ENCODE assay signal across 11 mouse cellular contexts in the genomic region with DNA sequence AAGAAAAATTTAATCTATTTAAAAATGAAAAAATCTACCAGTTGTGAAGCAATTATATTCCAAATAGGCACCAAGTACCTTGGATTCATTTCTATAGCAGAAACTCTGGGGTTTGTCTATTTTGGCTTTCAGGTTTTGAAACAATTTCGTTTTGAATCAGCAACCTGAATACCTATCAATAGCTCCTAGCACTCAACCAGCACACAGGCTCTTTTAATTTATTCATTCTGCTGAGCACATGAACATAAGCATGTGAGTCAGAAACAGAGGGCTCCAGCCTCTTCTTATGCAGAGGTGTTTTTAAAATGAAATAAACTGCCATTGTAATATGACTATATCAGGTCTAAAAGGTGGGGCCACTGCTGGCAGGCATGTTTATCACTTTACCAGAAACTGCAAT.
"Had no signal": no experiment of that assay in that cellular context is flagged by ENCODE, and none has a peak within 500 bp of the region (broad histone marks: within the 10 kb centered on the region; RNA-seq: fewer than 3 reads in every experiment).

No protein-coding gene starts in this region.

- H3K4me1 ChIP-seq: liver, embryonic 13.5 days had no signal

- H3K9me3 ChIP-seq: liver, embryonic 13.5 days had no signal

- H3K4me2 ChIP-seq: liver, embryonic 13.5 days; midbrain, embryonic 11.5 days had no signal

- H3K27me3 ChIP-seq: liver, embryonic 13.5 days had no signal

- H3K9ac ChIP-seq: liver, embryonic 13.5 days had no signal

- DNase-seq: kidney, adult 9 months; kidney, postnatal 25 days; layer of hippocampus, adult 9-11 months; liver, embryonic 13.5 days; lung, adult 2 months; lung, postnatal 14 days; lung, postnatal 4 days; midbrain, embryonic 14.5 days; thymus, postnatal 25 days had no signal

- H3K4me3 ChIP-seq: layer of hippocampus, adult 2 months; liver, embryonic 13.5 days had no signal

- H3K27ac ChIP-seq: layer of hippocampus, adult 2 months; liver, embryonic 13.5 days had no signal

- H3K36me3 ChIP-seq: liver, embryonic 13.5 days had no signal
